Mouse (Mus musculus): ENCODE measurements around the gene Olfm2.

GRCm38 (mm10) chr9:20668065-20668464 lies 78.1 kb downstream of the Olfm2 start:
- TF ChIP-seq CTCF (IDR thresholded peaks at IDR 0.05; ENCODE audit: low read depth, low read length) (no peak), GATA1 (IDR thresholded peaks at IDR 0.05; ENCODE audit: borderline replicate concordance, low read length) (no peak), TAL1 (conservative IDR thresholded peaks at IDR 0.05; ENCODE audit: low read depth, low read length) (no peak), GATA2 (IDR thresholded peaks at IDR 0.05; ENCODE audit: borderline replicate concordance, low read depth, low read length) (no peak), POLR2AphosphoS5 (IDR thresholded peaks at IDR 0.05; ENCODE audit: insufficient replicate concordance, low read depth, low read length) (peak; percentile 79; the same call in 1 of the 2 replicates)

Data from G1E (cell line).